Mouse (Mus musculus) thymus, adult 2 months (tissue): ENCODE measurements around the gene March11.

Experiments used
- CTCF ChIP-seq: fragments of 200-500 bp; IDR thresholded peaks from 2 replicates; pipeline ENCODE4 v1.5.1; 2012; ENCODE audit warnings: mild to moderate bottlenecking, control low read depth, low read length, moderate library complexity, borderline replicate concordance; ENCODE audit not compliant: control insufficient read depth, poor library complexity, insufficient read depth; ENCODE audit errors: extremely low read depth
- POLR2A ChIP-seq: fragments of 200-500 bp; IDR thresholded peaks from 2 replicates; pipeline ENCODE4 v1.6.1; 2012; ENCODE audit warnings: mild to moderate bottlenecking, low read length, control low read depth, moderate library complexity; ENCODE audit not compliant: control insufficient read depth, poor library complexity, insufficient read depth; ENCODE audit errors: extremely low read depth

DNA sequence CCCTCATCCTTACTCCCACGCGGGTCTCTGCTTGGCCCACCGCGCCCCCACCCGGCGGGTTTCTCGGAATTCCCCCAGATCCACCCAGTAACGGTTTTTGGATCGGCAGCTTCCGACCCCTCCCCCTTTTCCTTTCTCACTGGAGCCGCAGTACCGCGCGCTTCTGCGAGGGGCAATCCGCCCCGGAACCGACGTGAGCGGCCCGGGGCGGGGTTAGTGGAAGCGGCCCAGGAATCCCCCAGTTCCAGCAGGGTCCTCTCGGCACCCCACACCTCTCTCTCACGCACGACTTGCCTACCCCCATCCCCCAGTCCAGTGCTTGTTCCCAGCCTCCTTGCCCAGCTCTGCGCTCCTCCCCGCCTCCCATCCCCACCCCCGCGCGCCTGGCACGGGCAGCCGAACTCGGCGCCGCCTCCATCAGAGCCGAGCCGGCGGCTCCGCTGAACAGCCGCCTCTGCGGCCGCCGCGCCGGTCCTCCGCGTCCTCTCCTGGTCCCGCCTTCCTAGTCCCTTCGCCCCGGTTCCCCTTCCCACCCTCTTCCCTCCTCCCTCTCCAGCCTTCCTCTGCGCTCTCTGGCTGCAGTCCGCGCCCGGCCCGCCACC is at the start of gene March11:
- TF ChIP-seq CTCF (no peak), POLR2A (no peak)
